Mouse (Mus musculus): ENCODE measurements at regions not wholly inside any gene's neighbourhood (a gene's known extent, or its start where the extent isn't known, plus 50 kb on each side); places are given as distances from the start of the nearest gene placed in this dataset.

DNA sequence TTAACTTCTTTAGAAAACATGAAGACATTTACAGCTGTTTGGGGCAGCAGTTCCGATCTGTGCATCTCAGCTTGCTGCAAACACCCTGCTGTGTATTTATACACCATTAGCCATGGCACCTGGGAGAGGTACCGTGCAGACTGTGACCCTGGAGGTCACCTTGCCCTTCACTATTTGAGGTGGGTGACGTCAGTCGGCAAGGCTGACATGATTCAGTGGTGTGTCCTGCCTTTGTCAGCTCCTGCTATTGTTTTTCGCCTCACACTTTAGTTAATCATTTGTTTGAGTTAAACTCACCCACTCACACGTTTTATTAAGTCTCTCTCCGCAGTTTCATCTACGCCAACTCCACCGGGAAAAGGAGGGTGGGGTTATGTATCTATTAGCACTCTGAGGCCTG lies 305.9 kb downstream of the Cog6 start:
- Histone ChIP-seq H3K9me3 (no peaks in the 10 kb centered on the region), H3K27me3 (replicated peaks) (no peaks in the 10 kb centered on the region), H3K4me2 (no peak overlapping the region), H3K9ac (no peak overlapping the region), H3K4me1 (no peaks in the 10 kb centered on the region), H3K27ac (no peak overlapping the region), H3K36me3 (no peaks in the 10 kb centered on the region), H3K4me3 (replicated peaks) (no peak overlapping the region)
- ATAC-seq (ENCODE audit: insufficient read depth, low FRiP score, low read depth), result peak; percentile 56; the same call in 1 of the 2 replicates
- WGBS, result 47% methylated on average over 9 of the region's 9 CpGs

DNA sequence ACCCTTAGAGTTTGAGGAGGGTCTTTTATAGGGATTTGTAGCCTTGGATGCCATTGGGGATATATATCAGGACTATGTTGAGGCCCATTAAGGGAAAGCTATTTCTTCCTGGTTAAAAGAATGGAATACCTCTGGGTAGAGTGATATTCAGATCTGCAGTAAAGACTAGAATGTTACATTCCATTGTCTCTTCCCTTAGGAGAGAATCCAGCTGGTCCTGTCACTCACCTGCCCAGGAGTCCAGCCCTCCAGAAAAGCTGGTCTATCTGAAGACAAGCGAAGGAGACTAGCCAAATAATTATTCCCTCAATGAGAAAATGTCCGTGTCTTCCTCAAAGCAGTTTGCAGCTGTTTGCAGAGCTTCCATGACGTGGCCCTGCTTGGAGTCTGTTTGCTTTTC lies 308.3 kb downstream of the Cog6 start:
- WGBS, result 50% methylated on average over 3 of the region's 3 CpGs
- ATAC-seq (ENCODE audit: insufficient read depth, low FRiP score, low read depth), result no peak

DNA sequence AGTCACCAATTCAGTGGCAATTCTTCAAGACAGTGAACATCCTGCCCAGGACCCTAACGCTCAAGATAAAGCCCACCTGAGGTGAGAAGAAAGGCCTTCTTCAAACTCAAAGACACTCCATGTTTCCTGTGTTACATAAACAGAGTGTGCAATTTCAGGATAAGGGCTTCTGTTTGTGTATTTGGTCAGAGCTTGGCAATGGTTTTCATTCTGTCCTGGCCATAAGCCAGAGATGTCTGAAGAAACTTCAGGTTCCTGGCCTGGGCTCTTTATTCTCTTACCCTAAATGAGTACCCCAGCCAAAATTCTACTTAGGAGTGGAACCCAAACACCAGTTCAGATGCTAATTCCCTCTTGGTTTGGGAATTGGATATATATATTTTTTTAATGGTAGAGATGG lies 308.7 kb downstream of the Cog6 start:
- Histone ChIP-seq H3K36me3 (no peaks in the 10 kb centered on the region), H3K27ac (no peak overlapping the region), H3K27me3 (replicated peaks) (no peaks in the 10 kb centered on the region), H3K9ac (no peak overlapping the region), H3K4me1 (no peaks in the 10 kb centered on the region), H3K4me3 (replicated peaks) (no peak overlapping the region), H3K4me2 (no peak overlapping the region), H3K9me3 (no peaks in the 10 kb centered on the region)
- WGBS, result 45% methylated on average over 1 of the region's 1 CpGs
- no peak for ATAC-seq (ENCODE audit: insufficient read depth, low FRiP score, low read depth)

More for the DNA sequence above, 308.3 kb downstream of the Cog6 start:
- no peak overlapping the region for H3K27ac ChIP-seq
- no peak overlapping the region for H3K9ac ChIP-seq
- no peaks in the 10 kb centered on the region for H3K27me3 ChIP-seq (replicated peaks)
- H3K4me1 ChIP-seq, result no peaks in the 10 kb centered on the region
- H3K9me3 ChIP-seq, result no peaks in the 10 kb centered on the region
- H3K36me3 ChIP-seq, result no peaks in the 10 kb centered on the region
- no peak overlapping the region for H3K4me3 ChIP-seq (replicated peaks)
- H3K4me2 ChIP-seq, result no peak overlapping the region

DNA sequence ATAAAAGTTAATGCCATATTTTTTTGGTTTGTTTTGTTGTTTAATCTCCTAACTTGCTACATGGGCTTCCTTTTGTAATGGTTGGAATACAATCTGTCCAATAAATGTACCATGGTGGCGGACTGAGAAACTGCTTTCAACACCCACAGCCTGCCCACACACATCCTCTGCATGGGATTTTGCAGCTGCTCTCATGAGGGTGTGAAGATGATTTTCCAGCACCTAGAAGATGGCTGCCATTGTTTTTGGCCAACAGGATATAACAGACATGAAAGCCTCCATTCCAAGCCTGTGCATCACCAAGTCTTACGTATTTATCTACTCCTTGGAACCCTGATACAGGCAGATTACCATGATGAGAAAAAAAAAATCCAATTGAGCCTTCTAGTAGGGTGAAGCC lies 310.4 kb downstream of the Cog6 start:
- Histone ChIP-seq H3K4me1 (no peaks in the 10 kb centered on the region), H3K27me3 (replicated peaks) (no peaks in the 10 kb centered on the region), H3K27ac (no peak overlapping the region), H3K9ac (no peak overlapping the region), H3K9me3 (no peaks in the 10 kb centered on the region), H3K36me3 (no peaks in the 10 kb centered on the region), H3K4me3 (replicated peaks) (no peak overlapping the region), H3K4me2 (no peak overlapping the region)
- no peak for ATAC-seq (ENCODE audit: insufficient read depth, low FRiP score, low read depth)
- WGBS, result 92% methylated on average over 2 of the region's 2 CpGs

DNA sequence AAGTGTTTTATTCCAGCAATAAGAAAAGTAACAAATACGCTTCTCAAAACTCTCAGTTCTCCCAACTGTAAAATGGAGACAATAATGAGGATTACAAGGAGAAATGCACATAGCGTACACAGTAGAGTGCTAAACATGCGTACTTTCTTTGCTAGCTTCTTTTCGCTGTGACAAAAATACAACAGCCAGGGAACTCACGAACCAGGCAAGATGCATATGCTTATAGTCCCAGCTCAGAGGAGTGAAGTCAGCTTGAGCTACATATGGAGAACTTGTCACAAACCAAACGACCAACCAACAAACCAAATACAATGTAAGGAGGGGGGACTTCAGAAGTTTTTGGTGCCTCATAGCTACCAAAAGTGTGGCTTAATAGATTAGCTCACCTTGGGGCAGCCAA lies 313.3 kb downstream of the Cog6 start:
- Histone ChIP-seq H3K4me3 (replicated peaks) (no peak overlapping the region), H3K27me3 (replicated peaks) (no peaks in the 10 kb centered on the region), H3K9me3 (no peaks in the 10 kb centered on the region), H3K4me1 (no peaks in the 10 kb centered on the region), H3K9ac (no peak overlapping the region), H3K4me2 (no peak overlapping the region), H3K36me3 (no peaks in the 10 kb centered on the region), H3K27ac (no peak overlapping the region)
- 90% methylated on average over 6 of the region's 6 CpGs for WGBS
- no peak for ATAC-seq (ENCODE audit: insufficient read depth, low FRiP score, low read depth)

DNA sequence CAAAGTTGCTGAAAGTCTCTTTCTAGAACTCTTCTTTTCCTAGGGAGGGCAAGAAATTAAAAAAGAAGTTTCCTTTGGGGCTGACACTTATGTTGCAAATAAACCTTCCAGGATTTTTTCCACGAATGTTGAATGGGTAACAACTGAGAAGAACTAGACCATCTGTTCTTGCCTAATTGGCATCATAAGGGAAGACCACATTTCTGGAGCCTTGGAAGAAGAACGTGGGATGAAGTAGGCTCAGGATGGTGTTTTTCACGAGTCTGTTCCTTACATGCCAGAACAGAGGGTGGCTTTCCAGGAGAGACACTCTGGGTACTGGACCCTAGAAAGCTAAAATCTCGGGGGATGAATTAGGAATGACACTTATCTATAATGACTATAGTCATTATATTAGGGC lies 314.1 kb downstream of the Cog6 start:
- H3K4me1 ChIP-seq, result no peaks in the 10 kb centered on the region
- 78% methylated on average over 4 of the region's 4 CpGs for WGBS
- H3K36me3 ChIP-seq, result no peaks in the 10 kb centered on the region
- H3K27me3 ChIP-seq (replicated peaks), result no peaks in the 10 kb centered on the region
- H3K9me3 ChIP-seq, result no peaks in the 10 kb centered on the region
- H3K27ac ChIP-seq, result no peak overlapping the region
- no peak for ATAC-seq (ENCODE audit: insufficient read depth, low FRiP score, low read depth)
- H3K4me2 ChIP-seq, result no peak overlapping the region
- no peak overlapping the region for H3K9ac ChIP-seq
- no peak overlapping the region for H3K4me3 ChIP-seq (replicated peaks)

DNA sequence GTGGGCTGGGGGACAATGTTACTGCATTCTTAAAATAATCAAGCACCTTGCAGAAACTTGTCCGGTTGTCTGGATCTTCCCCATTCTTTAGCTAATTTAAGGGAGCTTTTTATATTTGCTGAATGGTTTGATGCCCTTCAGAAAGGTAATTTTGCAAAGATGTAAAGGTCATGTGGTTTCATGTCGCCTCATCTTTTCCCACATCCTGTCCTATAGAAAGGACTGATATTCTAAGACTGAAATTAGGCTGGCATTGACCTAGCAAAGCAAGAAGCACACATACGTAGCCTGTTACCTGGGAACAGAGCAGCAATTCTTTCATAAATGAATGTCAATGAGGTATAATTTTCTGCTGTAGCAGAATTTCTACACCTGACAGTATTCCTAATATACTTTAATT lies 315.4 kb downstream of the Cog6 start:
- H3K4me3 ChIP-seq (replicated peaks), result no peak overlapping the region
- no peak for ATAC-seq (ENCODE audit: insufficient read depth, low FRiP score, low read depth)
- H3K9ac ChIP-seq, result no peak overlapping the region

DNA sequence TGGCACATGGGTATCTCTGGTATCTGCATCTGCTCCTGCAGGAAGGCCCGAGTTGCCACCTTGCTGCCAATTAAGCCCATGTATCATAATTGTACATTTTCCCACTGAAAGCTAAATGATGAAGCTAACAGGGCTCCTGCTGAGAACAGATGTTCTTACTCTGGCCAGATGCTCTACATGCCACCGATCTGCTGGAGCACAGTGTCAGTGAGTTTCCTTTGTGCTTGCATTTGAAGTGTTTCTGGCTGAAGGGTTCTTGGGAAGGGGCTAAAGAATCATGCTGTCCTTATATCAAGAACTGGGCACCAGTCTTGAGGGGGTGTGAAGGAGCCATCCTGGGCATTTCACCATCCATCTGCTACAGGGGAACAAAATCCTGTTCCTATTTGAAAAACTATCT lies 323.2 kb downstream of the Cog6 start:
- ATAC-seq (ENCODE audit: insufficient read depth, low FRiP score, low read depth), result no peak
- Histone ChIP-seq H3K27ac (no peak overlapping the region), H3K9ac (no peak overlapping the region), H3K9me3 (no peaks in the 10 kb centered on the region), H3K27me3 (replicated peaks) (no peaks in the 10 kb centered on the region), H3K4me3 (replicated peaks) (no peak overlapping the region), H3K36me3 (no peaks in the 10 kb centered on the region), H3K4me1 (no peaks in the 10 kb centered on the region), H3K4me2 (no peak overlapping the region)
- 54% methylated on average over 2 of the region's 2 CpGs for WGBS

More for the DNA sequence above, 315.4 kb downstream of the Cog6 start:
- WGBS, result 74% methylated on average over 3 of the region's 3 CpGs
- Histone ChIP-seq H3K36me3 (no peaks in the 10 kb centered on the region), H3K27ac (no peak overlapping the region), H3K4me2 (no peak overlapping the region), H3K4me1 (no peaks in the 10 kb centered on the region), H3K27me3 (replicated peaks) (no peaks in the 10 kb centered on the region), H3K9me3 (no peaks in the 10 kb centered on the region)

DNA sequence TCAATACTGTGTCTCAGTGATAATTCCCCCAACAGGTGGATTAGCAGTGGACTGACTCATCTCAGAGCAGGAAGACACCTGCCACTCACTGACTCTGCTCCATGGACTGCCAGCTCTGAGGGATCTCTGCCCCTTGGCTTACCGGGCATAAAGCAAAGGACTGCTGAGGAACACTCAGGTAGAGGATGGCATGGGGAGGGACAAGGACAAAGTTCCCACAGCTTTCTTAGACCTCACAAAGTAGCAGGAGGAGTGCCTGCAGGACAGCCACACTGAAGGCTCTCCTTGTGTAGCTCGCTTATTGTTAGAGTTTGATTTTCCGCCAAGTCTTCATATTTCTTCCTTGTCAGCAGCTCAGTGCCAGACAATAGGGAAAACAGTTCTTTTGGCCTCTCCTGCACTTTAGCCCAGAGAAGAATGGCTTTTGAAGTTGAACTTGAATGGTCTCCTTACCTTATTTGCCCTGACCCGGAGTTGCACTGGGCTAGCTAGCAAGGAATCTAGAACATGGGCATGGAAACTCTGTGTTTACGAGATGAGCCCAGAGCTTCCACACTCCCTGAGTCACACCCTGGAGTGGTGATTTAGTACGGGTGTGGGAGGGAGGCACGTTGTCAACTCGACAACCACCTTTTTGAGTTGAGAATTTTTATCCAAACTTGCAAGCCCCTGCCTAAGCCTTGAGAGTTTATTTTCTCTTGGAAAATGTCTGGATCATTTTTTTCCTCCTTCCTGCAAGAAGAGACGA lies 331.4 kb downstream of the Cog6 start:
- no peaks in the 10 kb centered on the region for H3K27me3 ChIP-seq (replicated peaks)
- H3K4me3 ChIP-seq (replicated peaks), result no peak overlapping the region
- no peak overlapping the region for H3K9ac ChIP-seq
- peak overlapping the region; percentile 31; the same call in 1 of the 2 replicates for H3K27ac ChIP-seq
- no peak overlapping the region for H3K4me2 ChIP-seq
- no peaks in the 10 kb centered on the region for H3K36me3 ChIP-seq
- ATAC-seq (ENCODE audit: insufficient read depth, low FRiP score, low read depth), result no peak
- 38% methylated on average over 9 of the region's 9 CpGs for WGBS
- no peaks in the 10 kb centered on the region for H3K9me3 ChIP-seq
- peaks cover 3% of the 10 kb centered on the region; the same call in 1 of the 2 replicates for H3K4me1 ChIP-seq

DNA sequence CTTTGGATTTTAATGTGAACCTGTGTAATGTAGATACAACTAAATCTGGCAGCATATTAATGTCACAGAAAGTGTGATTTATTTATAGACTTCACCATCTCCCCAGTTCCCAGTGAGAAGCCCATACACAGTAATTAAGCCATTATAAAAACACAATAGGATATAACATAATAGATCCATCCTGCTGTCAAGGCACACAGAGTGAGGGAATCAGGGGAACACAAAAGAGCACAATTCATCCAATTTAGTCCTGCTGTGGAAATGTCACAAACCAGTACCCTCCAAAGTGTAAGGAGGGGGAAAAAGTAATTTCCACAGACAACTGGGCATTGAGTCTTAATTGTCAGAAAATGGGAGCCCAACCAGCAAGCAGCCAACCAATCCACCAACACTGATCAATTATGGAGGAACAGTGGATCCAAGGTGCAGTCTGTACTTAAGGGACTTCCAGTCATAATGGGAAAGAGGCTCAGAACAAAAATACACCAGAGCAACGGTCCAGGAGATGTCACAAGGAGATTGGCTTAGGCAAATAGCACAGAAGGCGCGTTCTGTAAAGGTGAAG lies 336.1 kb downstream of the Cog6 start:
- H3K4me2 ChIP-seq, result no peak overlapping the region
- no peak overlapping the region for H3K9ac ChIP-seq
- H3K4me1 ChIP-seq, result no peaks in the 10 kb centered on the region; the same call in 1 of the 2 replicates
- no peaks in the 10 kb centered on the region for H3K9me3 ChIP-seq
- H3K27ac ChIP-seq, result no peak overlapping the region
- H3K36me3 ChIP-seq, result no peaks in the 10 kb centered on the region
- H3K4me3 ChIP-seq (replicated peaks), result no peak overlapping the region
- no peak for ATAC-seq (ENCODE audit: insufficient read depth, low FRiP score, low read depth)
- WGBS, result 73% methylated on average over 3 of the region's 3 CpGs
- no peaks in the 10 kb centered on the region for H3K27me3 ChIP-seq (replicated peaks)

DNA sequence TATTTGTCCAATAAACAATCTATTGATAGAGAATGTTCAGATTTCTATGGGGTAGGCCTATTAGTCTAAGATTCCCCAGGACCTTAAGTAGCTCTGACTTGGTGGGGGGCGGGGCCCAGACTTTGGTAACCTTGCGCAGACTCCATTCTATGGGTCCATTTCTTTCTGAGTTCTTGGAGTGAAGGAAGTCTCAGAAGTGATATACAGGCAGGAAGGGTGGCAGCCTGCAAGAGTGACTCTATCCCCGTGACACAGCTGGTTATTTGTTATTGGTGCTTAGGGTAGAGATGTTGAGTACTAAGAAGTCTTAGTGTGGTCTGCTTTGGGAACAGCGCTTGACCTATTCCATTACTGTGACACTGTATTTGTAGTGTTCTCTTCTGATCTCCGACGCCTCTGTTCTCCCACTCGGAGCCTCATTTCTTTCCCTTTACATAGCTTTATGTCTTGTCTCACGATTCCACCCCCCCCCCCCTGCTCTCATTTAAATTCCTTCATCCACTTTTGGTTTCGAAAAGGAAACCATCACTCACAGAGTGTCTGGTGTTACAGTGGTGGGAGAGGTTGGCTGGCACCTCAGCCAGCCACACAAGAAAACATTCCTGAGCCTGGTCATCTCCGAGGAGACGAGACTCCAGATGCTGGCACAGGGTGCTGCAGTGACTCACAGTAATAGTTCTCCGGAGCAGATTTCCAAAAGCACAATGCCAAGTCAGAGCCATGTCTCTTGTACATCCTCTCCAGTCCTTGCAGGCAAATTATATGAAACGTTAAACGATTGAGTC lies 340.0 kb downstream of the Cog6 start:
- Histone ChIP-seq H3K4me1 (no peaks in the 10 kb centered on the region), H3K36me3 (no peaks in the 10 kb centered on the region), H3K9ac (no peak overlapping the region), H3K27me3 (replicated peaks) (no peaks in the 10 kb centered on the region), H3K4me2 (no peak overlapping the region), H3K4me3 (replicated peaks) (no peak overlapping the region), H3K27ac (no peak overlapping the region), H3K9me3 (no peaks in the 10 kb centered on the region)
- 73% methylated on average over 14 of the region's 14 CpGs for WGBS
- ATAC-seq (ENCODE audit: insufficient read depth, low FRiP score, low read depth), result no peak

DNA sequence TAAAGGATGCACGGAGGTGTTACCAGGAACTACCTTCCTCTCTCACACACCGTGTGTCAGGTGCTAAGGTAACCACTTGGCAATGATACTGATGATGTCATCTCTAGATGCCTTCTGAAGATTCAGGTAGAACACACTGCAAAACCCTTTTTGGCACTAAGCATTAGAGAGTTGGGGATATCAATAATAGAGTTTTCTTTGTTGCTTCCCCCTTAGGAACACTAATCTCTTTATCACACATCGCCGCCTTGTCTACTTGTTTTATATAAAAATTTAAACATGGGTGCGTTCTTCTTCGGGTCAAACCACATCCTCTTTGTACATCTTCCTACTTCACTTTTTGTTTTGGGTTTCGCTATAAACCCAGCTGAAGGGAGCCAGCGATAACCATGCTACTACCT lies 346.4 kb downstream of the Cog6 start:
- no peaks in the 10 kb centered on the region for H3K36me3 ChIP-seq
- 91% methylated on average over 8 of the region's 8 CpGs for WGBS

More for the DNA sequence above, 346.4 kb downstream of the Cog6 start:
- Histone ChIP-seq H3K9ac (no peak overlapping the region), H3K4me2 (no peak overlapping the region), H3K4me1 (no peaks in the 10 kb centered on the region), H3K4me3 (replicated peaks) (no peak overlapping the region), H3K9me3 (no peaks in the 10 kb centered on the region), H3K27ac (no peak overlapping the region), H3K27me3 (replicated peaks) (no peaks in the 10 kb centered on the region)
- no peak for ATAC-seq (ENCODE audit: insufficient read depth, low FRiP score, low read depth)
